In genomic region chr5:20378071-20378800, GRCm38 (mm10) we compare ENCODE assay signal across 20 mouse cellular contexts.
DNase-seq lines count a peak whose midpoint lies in the region; ATAC-seq and TF ChIP-seq lines count a peak whose summit lies in the region.
"Had no signal": no experiment of that assay in that cellular context is flagged by ENCODE, and none has a peak within 500 bp of the region (broad histone marks: within the 10 kb centered on the region; RNA-seq: fewer than 3 reads in every experiment).

No protein-coding gene starts in this region.

- no peak for DNase-seq in forebrain, embryonic 10.5 days (ENCODE audit: extremely low spot score, low spot score)
- DNase-seq in brain, adult 2 months (ENCODE audit: low read depth, low spot score), result peak; percentile 69
- DNase-seq in fibroblast of lung, adult 2 months (ENCODE audit: low read depth), result peak; percentile 22
- DNase-seq in layer of hippocampus, adult 9-11 months, result peak; percentile 57
- DNase-seq in embryo, embryonic 10 days (ENCODE audit: low spot score), result no peak
- DNase-seq: adrenal gland, postnatal 25 days; kidney, adult 2 months; kidney, postnatal 14 days; lung, adult 18-20 months; lung, postnatal 14 days; midbrain, embryonic 14.5 days; right cerebral cortex, adult 18-20 months had no signal

- H3K9ac ChIP-seq in forebrain, embryonic 13.5 days, result no peak overlapping the region
- no peak overlapping the region for H3K9ac ChIP-seq in intestine, postnatal 0 days (ENCODE audit: low read depth, low read length)
- H3K9ac ChIP-seq: embryonic facial prominence, embryonic 13.5 days; neural tube, embryonic 13.5 days had no signal

- no peak overlapping the region for H3K4me3 ChIP-seq in forebrain, embryonic 13.5 days
- H3K4me3 ChIP-seq in forebrain, embryonic 10.5 days, result no peak overlapping the region
- H3K4me3 ChIP-seq in intestine, postnatal 0 days (ENCODE audit: low read depth, low read length), result no peak overlapping the region
- H3K4me3 ChIP-seq: embryonic facial prominence, embryonic 13.5 days; megakaryocyte, embryonic 14.5 days; neural tube, embryonic 13.5 days had no signal

- H3K27ac ChIP-seq in forebrain, embryonic 13.5 days, result 0 out of 2 replicates have a peak overlapping the region, but pooled peaks have one; percentile 0
- H3K27ac ChIP-seq in forebrain, embryonic 10.5 days, result no peak overlapping the region
- no peak overlapping the region for H3K27ac ChIP-seq in intestine, postnatal 0 days (ENCODE audit: low read depth, low read length)
- H3K27ac ChIP-seq: embryonic facial prominence, embryonic 13.5 days; neural tube, embryonic 13.5 days; stomach, postnatal 0 days had no signal

- peak; percentile 70 for ATAC-seq in forebrain, embryonic 13.5 days
- ATAC-seq in intestine, postnatal 0 days, result no peak
- ATAC-seq: Patski had no signal

- peaks cover 2% of the 10 kb centered on the region; the same call in 1 of the 2 replicates for H3K36me3 ChIP-seq in forebrain, embryonic 13.5 days (ENCODE audit: poor library complexity, severe bottlenecking)
- H3K36me3 ChIP-seq in forebrain, embryonic 10.5 days (replicated peaks), result no peaks in the 10 kb centered on the region
- H3K36me3 ChIP-seq in intestine, postnatal 0 days (ENCODE audit: control insufficient read depth, insufficient read depth), result no peaks in the 10 kb centered on the region
- H3K36me3 ChIP-seq: embryonic facial prominence, embryonic 13.5 days; neural tube, embryonic 13.5 days had no signal

- no peaks in the 10 kb centered on the region for H3K4me1 ChIP-seq in forebrain, embryonic 13.5 days
- H3K4me1 ChIP-seq in forebrain, embryonic 10.5 days, result no peaks in the 10 kb centered on the region
- no peaks in the 10 kb centered on the region for H3K4me1 ChIP-seq in intestine, postnatal 0 days (replicated peaks; ENCODE audit: control insufficient read depth, insufficient read depth, low read length)
- H3K4me1 ChIP-seq: embryonic facial prominence, embryonic 13.5 days; megakaryocyte, embryonic 14.5 days; neural tube, embryonic 13.5 days had no signal

- H3K4me2 ChIP-seq in forebrain, embryonic 13.5 days, result no peak overlapping the region
- no peak overlapping the region for H3K4me2 ChIP-seq in intestine, postnatal 0 days (replicated peaks; ENCODE audit: low read depth)
- H3K4me2 ChIP-seq: embryonic facial prominence, embryonic 13.5 days; liver, embryonic 11.5 days; neural tube, embryonic 13.5 days had no signal

- H3K27me3 ChIP-seq in forebrain, embryonic 13.5 days, result no peaks in the 10 kb centered on the region
- H3K27me3 ChIP-seq in forebrain, embryonic 10.5 days (ENCODE audit: poor library complexity, severe bottlenecking), result no peaks in the 10 kb centered on the region
- no peaks in the 10 kb centered on the region for H3K27me3 ChIP-seq in intestine, postnatal 0 days (replicated peaks; ENCODE audit: control insufficient read depth, insufficient read depth, low read length)
- H3K27me3 ChIP-seq: embryonic facial prominence, embryonic 13.5 days; megakaryocyte, embryonic 14.5 days; neural tube, embryonic 13.5 days had no signal

- 81% methylated on average over 11 of the region's 11 CpGs for WGBS in forebrain, embryonic 13.5 days
- 91% methylated on average over 11 of the region's 11 CpGs for WGBS in forebrain, embryonic 10.5 days
- WGBS in intestine, postnatal 0 days, result 80% methylated on average over 11 of the region's 11 CpGs

- H3K9me3 ChIP-seq in forebrain, embryonic 13.5 days (replicated peaks), result no peaks in the 10 kb centered on the region
- no peaks in the 10 kb centered on the region for H3K9me3 ChIP-seq in forebrain, embryonic 10.5 days
- H3K9me3 ChIP-seq in intestine, postnatal 0 days (ENCODE audit: control insufficient read depth), result no peaks in the 10 kb centered on the region
- H3K9me3 ChIP-seq: embryonic facial prominence, embryonic 13.5 days; megakaryocyte, embryonic 14.5 days; neural tube, embryonic 13.5 days had no signal

- no peak for TF ChIP-seq CTCF in intestine, postnatal 0 days (IDR thresholded peaks at IDR 0.05; ENCODE audit: low read depth)

Comparison
In these comparisons a context has a peak if more than half of its experiments do, and no peak if none do; other contexts are left out.
1. DNase-seq: peak in brain, adult 2 months (single experiment), fibroblast of lung, adult 2 months (single experiment) and layer of hippocampus, adult 9-11 months (single experiment); none in forebrain, embryonic 10.5 days (single experiment) and embryo, embryonic 10 days (single experiment).